Mouse (Mus musculus): ENCODE results near the gene Hmg20a. TPM values are rescaled to one million over a fixed set of nuclear protein-coding genes. Genes with fewer than 3 reads are reported as not detected.

Gene Hmg20a
- polyA plus RNA-seq, 1 experiment from 2014 or later, result 57.2 TPM

DNA sequence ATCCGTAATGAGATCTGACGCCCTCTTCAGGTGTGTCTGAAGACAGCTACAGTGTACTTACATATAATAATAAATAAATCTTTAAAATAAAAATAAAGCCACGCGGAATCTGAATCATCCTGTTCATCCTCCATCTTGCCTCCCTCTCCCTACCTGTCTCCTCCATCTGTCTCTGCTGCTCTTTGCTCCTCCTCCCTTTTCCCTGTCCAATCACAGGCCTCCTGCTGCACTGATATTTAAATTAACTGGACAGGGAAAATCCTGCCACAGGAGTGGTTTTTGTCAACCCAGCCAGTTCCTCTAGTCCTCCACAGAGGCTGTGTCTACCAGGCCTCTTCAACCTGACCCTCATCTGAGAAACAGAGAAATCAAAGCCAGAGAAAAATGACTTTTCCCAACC is 94.1 kb downstream of the Hmg20a start:
- no peak overlapping the region for H3K27ac ChIP-seq
- H3K27me3 ChIP-seq, result no peaks in the 10 kb centered on the region
- peaks cover 13% of the 10 kb centered on the region for H3K4me1 ChIP-seq
- H3K4me3 ChIP-seq, result no peak overlapping the region
- 86% methylated on average over 4 of the region's 4 CpGs for WGBS
- no peaks in the 10 kb centered on the region for H3K9me3 ChIP-seq
- H3K9ac ChIP-seq, result no peak overlapping the region
- no peaks in the 10 kb centered on the region for H3K36me3 ChIP-seq
- no peak for ATAC-seq (ENCODE audit: insufficient number of reproducible peaks, low FRiP score, low TSS enrichment, low read depth)
- no peak overlapping the region for H3K4me2 ChIP-seq

DNA sequence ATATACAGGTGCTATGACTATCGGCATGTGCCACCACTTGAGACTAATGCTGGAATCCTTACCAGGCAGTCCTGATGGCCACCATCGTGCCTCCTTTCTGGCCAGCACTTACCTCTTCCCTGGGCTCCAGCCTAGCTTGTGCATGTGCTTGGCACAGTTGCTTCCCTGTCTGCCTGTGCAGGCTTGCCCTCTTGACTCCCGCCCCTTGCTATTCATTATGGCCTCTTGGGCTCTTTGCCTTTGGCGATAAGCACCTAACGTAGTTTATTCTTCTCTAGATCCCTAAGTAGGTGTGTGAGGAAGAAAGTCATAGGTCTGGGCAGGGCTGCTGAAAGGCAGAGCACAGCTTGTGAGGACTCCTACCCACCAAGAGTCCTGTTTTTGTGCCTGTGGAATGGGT is 96.7 kb downstream of the Hmg20a start:
- Histone ChIP-seq H3K4me1 (peaks cover 9% of the 10 kb centered on the region), H3K4me2 (no peak overlapping the region)

DNA sequence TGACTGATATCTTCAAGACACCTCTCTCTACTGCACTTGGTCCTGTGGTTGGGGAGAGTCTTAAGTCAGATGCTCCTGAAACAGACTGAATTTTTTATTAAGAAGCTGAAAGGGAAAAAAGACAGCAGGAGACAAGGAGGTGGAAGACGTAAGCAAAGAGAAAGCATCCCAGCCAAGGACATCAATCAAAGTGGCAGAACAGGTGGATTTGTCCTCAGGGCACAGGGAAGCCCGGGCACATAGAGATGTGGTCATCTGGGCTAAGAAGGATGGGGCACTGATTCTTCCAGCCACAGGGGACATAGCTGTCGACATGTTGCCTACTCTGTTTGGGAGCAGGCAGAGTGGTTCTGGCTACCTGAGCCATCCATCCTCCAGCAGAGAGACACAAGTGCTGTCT is 97.8 kb downstream of the Hmg20a start:
- WGBS, result 57% methylated on average over 3 of the region's 3 CpGs
- no peak overlapping the region for H3K4me2 ChIP-seq
- no peak for ATAC-seq (ENCODE audit: insufficient number of reproducible peaks, low FRiP score, low TSS enrichment, low read depth)

More for the DNA sequence above, 96.7 kb downstream of the Hmg20a start:
- WGBS, result 72% methylated on average over 5 of the region's 5 CpGs
- no peaks in the 10 kb centered on the region for H3K27me3 ChIP-seq
- no peaks in the 10 kb centered on the region for H3K9me3 ChIP-seq
- no peak overlapping the region for H3K9ac ChIP-seq
- no peak for ATAC-seq (ENCODE audit: insufficient number of reproducible peaks, low FRiP score, low TSS enrichment, low read depth)
- no peaks in the 10 kb centered on the region for H3K36me3 ChIP-seq
- no peak overlapping the region for H3K27ac ChIP-seq
- H3K4me3 ChIP-seq, result no peak overlapping the region

DNA sequence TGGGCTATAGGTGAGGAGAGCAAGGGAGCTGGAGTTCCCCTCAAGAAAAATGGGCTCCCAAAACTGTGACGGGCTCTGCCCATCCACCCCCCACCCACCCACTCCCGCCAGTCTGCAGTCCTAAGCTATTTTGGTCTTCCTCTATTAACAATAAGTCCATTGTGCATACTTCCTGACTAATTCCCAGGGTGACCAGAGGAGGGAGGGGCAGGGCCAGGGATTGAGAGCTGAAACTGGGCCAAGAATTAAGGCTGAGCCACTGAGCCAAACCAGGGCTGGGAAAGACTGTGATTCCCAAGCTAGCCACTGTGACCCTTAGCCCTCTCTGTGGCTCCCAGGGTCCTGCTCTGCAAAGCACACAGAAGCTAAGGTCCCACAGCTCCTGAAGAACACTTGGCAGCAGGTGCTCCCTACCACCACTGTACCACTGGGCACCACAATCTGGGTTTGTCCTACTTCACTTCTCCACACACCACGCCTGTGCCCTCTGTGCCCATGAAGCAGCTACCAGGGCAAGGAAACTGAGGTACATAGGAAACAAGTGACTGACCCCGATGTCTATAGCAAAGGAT is 98.4 kb downstream of the Hmg20a start:
- 65% methylated on average over 4 of the region's 4 CpGs for WGBS
- Histone ChIP-seq H3K4me2 (no peak overlapping the region), H3K27me3 (no peaks in the 10 kb centered on the region), H3K9me3 (no peaks in the 10 kb centered on the region), H3K27ac (no peak overlapping the region), H3K4me1 (peaks cover 9% of the 10 kb centered on the region), H3K36me3 (no peaks in the 10 kb centered on the region), H3K4me3 (no peak overlapping the region), H3K9ac (no peak overlapping the region)
- ATAC-seq (ENCODE audit: insufficient number of reproducible peaks, low FRiP score, low TSS enrichment, low read depth), result no peak

More for the DNA sequence above, 97.8 kb downstream of the Hmg20a start:
- H3K27ac ChIP-seq, result no peak overlapping the region
- H3K4me3 ChIP-seq, result no peak overlapping the region
- peaks cover 9% of the 10 kb centered on the region for H3K4me1 ChIP-seq
- no peaks in the 10 kb centered on the region for H3K9me3 ChIP-seq
- no peaks in the 10 kb centered on the region for H3K27me3 ChIP-seq
- H3K36me3 ChIP-seq, result no peaks in the 10 kb centered on the region
- no peak overlapping the region for H3K9ac ChIP-seq

DNA sequence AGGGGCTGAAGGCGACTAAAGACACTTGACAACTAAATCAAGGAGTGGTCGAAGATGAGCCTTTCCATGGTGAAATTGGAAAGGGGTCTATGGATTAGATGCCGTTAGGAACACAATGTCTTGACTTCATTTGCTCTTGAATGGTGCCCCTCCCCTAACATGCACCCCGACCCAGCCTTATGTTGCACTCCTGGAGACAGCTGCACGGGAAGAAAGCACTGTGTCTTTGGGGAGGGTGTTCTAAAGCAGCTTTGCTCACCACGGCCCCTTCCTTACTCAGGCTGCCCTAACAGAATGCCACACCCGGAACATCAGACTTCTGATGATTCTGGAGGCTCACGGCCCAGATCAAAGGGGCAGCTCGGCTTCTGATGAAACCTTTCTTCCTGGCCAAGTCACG is 103.9 kb downstream of the Hmg20a start:
- Histone ChIP-seq H3K4me3 (no peak overlapping the region), H3K36me3 (no peaks in the 10 kb centered on the region), H3K4me2 (no peak overlapping the region), H3K9me3 (no peaks in the 10 kb centered on the region), H3K9ac (no peak overlapping the region), H3K27me3 (no peaks in the 10 kb centered on the region), H3K27ac (no peak overlapping the region), H3K4me1 (no peaks in the 10 kb centered on the region; the same call in 1 of the 2 replicates)
- ATAC-seq (ENCODE audit: insufficient number of reproducible peaks, low FRiP score, low TSS enrichment, low read depth), result no peak
- WGBS, result 56% methylated on average over 10 of the region's 10 CpGs

DNA sequence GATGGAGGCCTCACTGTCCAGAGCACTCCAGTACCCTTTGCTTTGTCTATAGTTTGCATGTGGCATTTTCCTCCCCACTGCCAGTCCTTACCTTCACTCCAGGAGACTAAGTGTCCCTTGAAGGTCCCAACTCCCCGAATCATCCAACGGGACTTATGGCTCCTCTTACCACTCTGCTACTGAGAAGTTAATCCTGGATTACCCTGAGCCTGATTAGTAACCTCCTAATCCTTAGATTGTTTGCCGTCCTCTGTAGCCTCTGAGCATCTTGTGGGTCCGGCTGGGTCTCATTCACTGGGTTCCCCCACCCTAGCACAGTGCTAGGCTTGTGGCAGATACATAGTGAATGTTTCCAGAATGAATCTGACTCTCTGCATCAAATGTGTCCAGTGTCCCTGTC is 109.5 kb downstream of the Hmg20a start:
- 73% methylated on average over 4 of the region's 4 CpGs for whole genome bisulfite sequencing
- Histone ChIP-seq H3K27ac (no peak overlapping the region), H3K9ac (no peak overlapping the region), H3K9me3 (no peaks in the 10 kb centered on the region), H3K4me1 (no peaks in the 10 kb centered on the region), H3K36me3 (no peaks in the 10 kb centered on the region), H3K4me3 (no peak overlapping the region), H3K4me2 (no peak overlapping the region), H3K27me3 (no peaks in the 10 kb centered on the region)
- no peak for ATAC-seq (ENCODE audit: insufficient number of reproducible peaks, low FRiP score, low TSS enrichment, low read depth)

DNA sequence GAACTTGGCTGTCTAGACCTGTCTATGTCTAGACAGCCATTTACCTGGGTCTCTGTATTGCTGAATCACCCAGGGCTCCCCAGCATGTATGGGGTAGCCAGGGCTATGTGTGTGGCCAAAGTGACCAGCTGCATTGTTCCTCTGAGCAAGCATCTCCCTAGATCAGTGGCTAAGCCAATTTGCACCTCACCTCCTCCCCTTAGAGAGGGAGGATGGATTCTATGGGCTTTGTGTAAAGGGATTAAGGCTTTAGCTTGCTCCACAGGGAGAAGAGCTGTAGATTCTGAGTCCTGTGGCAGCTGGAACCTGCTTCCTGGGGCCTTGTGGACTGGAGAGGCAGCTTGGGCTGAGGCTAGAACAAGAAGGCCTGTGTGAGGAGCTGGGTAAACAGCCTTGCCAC is 113.6 kb downstream of the Hmg20a start:
- no peak for ATAC-seq (ENCODE audit: insufficient number of reproducible peaks, low FRiP score, low TSS enrichment, low read depth)

DNA sequence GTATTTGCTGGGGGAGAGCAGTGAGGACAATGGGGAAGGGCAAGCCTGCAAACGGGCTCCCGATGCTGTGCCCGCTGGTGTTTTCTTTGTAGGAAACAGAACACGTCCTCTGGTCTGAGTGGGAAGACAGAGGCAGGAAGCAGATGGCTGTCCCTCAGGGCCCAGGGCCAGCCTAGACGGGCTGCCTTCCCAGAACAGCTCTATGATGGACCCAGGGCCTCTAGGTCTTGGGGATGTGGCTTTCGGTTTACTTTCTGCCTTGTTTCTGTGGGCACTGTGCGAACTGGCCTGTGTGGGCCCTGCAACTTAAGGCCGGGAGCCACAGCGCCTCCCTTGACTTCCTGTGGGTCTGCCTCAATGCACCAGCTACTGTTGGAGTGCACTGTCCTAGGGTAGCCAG is 115.5 kb downstream of the Hmg20a start:
- Histone ChIP-seq H3K4me3 (no peak overlapping the region), H3K9ac (no peak overlapping the region; the same call in 1 of the 2 replicates), H3K27ac (no peak overlapping the region), H3K9me3 (no peaks in the 10 kb centered on the region), H3K36me3 (no peaks in the 10 kb centered on the region), H3K4me2 (no peak overlapping the region), H3K27me3 (0 out of 2 replicates have a peak, but pooled peaks cover 5% of the 10 kb centered on the region), H3K4me1 (peaks cover 17% of the 10 kb centered on the region)
- WGBS, result 64% methylated on average over 9 of the region's 9 CpGs
- no peak for ATAC-seq (ENCODE audit: insufficient number of reproducible peaks, low FRiP score, low TSS enrichment, low read depth)

More for the DNA sequence above, 113.6 kb downstream of the Hmg20a start:
- 0 out of 2 replicates have a peak, but pooled peaks cover 5% of the 10 kb centered on the region for H3K27me3 ChIP-seq
- H3K9ac ChIP-seq, result no peak overlapping the region
- peaks cover 17% of the 10 kb centered on the region for H3K4me1 ChIP-seq
- H3K4me2 ChIP-seq, result no peak overlapping the region
- H3K27ac ChIP-seq, result no peak overlapping the region
- H3K9me3 ChIP-seq, result no peaks in the 10 kb centered on the region
- H3K36me3 ChIP-seq, result no peaks in the 10 kb centered on the region
- H3K4me3 ChIP-seq, result no peak overlapping the region

DNA sequence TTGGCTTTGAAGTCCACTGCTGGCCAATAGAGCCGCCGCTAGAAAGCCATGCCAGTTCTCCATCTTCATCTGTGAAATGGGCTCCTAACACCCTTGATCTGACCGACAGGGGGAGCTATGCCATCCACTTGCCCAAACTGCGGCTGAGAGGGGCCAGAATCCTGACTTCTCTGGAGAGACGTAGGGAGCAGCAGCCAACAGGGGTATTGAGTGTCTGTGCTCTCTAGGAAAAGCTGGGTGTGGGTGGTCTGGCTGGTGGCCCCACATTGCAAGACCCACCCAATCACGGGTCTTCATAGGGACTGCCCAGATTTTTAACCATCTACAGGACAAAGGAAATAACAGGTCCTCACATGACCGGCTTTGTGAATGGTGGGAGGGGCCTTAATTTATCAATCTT is 116.3 kb downstream of the Hmg20a start:
- WGBS, result 44% methylated on average over 7 of the region's 7 CpGs

DNA sequence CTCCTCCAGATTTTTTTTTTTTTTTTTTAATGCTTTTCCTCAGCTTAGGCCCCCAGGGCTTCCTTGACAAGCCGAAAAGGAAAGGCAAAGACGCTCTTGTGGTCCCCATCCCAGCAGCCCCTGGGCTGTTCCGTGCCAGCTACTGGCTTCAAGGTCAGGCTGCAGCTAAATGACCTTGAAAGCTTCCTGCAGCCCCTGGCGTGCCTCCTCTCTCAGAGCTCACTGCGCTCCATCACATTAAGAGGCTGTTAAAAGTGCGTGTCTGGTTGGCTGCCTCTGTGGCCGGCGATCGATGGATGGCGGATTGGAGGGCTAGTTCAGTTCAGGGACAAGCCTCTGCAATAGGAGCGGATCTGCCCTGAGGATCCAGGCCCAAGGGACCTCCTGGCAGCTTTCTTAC is 117.0 kb downstream of the Hmg20a start:
- Histone ChIP-seq H3K27me3 (0 out of 2 replicates have a peak, but pooled peaks cover 5% of the 10 kb centered on the region), H3K9ac (no peak overlapping the region), H3K4me3 (no peak overlapping the region), H3K9me3 (no peaks in the 10 kb centered on the region), H3K27ac (no peak overlapping the region), H3K4me1 (peaks cover 27% of the 10 kb centered on the region), H3K4me2 (no peak overlapping the region), H3K36me3 (no peaks in the 10 kb centered on the region)
- no peak for ATAC-seq (ENCODE audit: insufficient number of reproducible peaks, low FRiP score, low TSS enrichment, low read depth)
- WGBS, result 14% methylated on average over 11 of the region's 11 CpGs

More for the DNA sequence above, 116.3 kb downstream of the Hmg20a start:
- Histone ChIP-seq H3K36me3 (no peaks in the 10 kb centered on the region), H3K27me3 (0 out of 2 replicates have a peak, but pooled peaks cover 5% of the 10 kb centered on the region), H3K4me2 (no peak overlapping the region), H3K9ac (no peak overlapping the region), H3K9me3 (no peaks in the 10 kb centered on the region), H3K27ac (no peak overlapping the region), H3K4me1 (peaks cover 21% of the 10 kb centered on the region), H3K4me3 (no peak overlapping the region)
- 0 out of 2 replicates have a peak, but pooled peaks have one; percentile 47 for ATAC-seq (ENCODE audit: insufficient number of reproducible peaks, low FRiP score, low TSS enrichment, low read depth)

DNA sequence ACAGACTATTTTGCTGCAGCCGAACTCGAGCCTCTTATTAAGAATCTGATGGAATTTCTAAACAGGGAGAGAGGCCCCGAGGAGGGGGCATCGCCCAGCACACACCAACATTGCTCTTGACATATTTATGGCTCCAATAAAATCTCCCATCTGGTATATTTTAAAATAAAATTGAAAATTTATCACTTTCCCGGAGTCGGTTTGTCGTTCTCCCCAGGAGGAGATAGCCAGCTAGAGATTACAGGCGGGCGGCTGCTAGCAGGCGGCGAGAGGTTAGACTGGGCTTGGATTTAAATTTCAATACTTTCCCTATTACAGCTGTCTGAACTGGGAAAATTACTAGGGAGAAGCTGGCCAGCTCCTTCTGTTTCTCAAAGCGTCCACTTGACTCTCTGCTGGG is 121.6 kb downstream of the Hmg20a start:
- WGBS, result 12% methylated on average over 12 of the region's 12 CpGs
- H3K9ac ChIP-seq, result no peak overlapping the region
- H3K4me3 ChIP-seq, result no peak overlapping the region
- no peak overlapping the region for H3K27ac ChIP-seq
- ATAC-seq (ENCODE audit: insufficient number of reproducible peaks, low FRiP score, low TSS enrichment, low read depth), result 0 out of 2 replicates have a peak, but pooled peaks have one; percentile 24
- no peaks in the 10 kb centered on the region for H3K27me3 ChIP-seq
- no peaks in the 10 kb centered on the region for H3K36me3 ChIP-seq
- H3K4me2 ChIP-seq, result 0 out of 2 replicates have a peak overlapping the region, but pooled peaks have one; percentile 8
- H3K9me3 ChIP-seq, result no peaks in the 10 kb centered on the region
- peaks cover 19% of the 10 kb centered on the region for H3K4me1 ChIP-seq

DNA sequence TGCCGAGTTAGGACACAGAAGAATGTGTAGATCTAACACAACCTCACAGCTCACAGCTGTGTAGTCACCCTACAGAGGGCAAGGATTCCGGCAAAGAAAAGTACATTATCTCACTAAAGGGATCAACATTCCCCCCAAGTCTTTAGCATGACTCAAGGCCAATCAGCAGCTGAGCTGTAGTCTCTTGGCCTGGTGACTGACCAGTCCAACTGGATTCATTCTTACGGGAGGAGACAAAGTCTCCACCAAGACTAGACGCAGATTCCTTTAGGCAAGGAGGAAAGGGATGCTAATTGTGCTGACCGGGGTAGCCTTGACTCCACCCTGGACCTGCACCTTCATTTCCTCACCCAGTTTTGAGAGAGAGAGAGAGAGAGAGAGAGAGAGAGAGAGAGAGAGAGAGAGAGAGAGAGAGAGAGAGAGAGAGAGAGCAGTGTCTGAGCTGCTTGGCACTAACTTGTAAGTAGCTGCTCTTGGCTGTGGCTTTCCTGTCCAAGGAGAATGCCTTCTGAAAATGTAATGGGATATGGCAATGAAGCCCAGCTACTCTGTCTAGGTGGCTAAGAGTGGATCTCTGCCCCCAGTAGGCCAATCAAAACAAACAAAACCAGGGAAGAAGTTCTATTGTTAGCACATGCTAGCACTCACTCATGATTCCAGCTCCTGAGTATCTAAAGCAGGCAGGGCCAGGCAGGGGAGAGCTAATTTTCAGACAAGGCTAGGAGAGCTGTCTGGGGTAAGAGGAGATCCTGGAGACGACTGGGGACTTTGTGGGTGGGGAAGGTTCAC is 126.5 kb downstream of the Hmg20a start:
- 73% methylated on average over 6 of the region's 6 CpGs for WGBS
- no peak overlapping the region for H3K4me2 ChIP-seq

More for the DNA sequence above, 126.5 kb downstream of the Hmg20a start:
- Histone ChIP-seq H3K36me3 (no peaks in the 10 kb centered on the region), H3K9me3 (no peaks in the 10 kb centered on the region), H3K27me3 (peaks cover 3% of the 10 kb centered on the region; the same call in 1 of the 2 replicates), H3K9ac (no peak overlapping the region), H3K4me3 (no peak overlapping the region), H3K27ac (no peak overlapping the region), H3K4me1 (peaks cover 14% of the 10 kb centered on the region)
- no peak for ATAC-seq (ENCODE audit: insufficient number of reproducible peaks, low FRiP score, low TSS enrichment, low read depth)

Data from limb, embryonic 15.5 days (tissue).